Mouse (Mus musculus) spleen, adult 2 months (tissue): ENCODE measurements around the gene Clcn7. TPM values are rescaled to one million over a fixed set of nuclear protein-coding genes. Genes with fewer than 3 reads are reported as not detected.

Experiments
- DNase-seq, 2 experiments: peaks; one replicate each; pipeline versions ENCODE4 v3.0.0 to v3.0.0-alpha.2; 2012 to 2021; ENCODE audit warnings: low spot score in 2 of 2, low read depth in 1 of 2
- H3K27ac ChIP-seq: fragments of 200-500 bp; 2 replicates; pipeline ENCODE4 v1.5.1; 2012; ENCODE audit warnings: low read length, inconsistent platforms; ENCODE audit not compliant: insufficient read depth
- H3K27me3 ChIP-seq: fragments of 200-500 bp; 2 replicates; pipeline ENCODE4 v1.6.1; 2012; ENCODE audit warnings: mild to moderate bottlenecking, moderate library complexity, low read length, inconsistent platforms; ENCODE audit not compliant: control insufficient read depth, insufficient read depth
- H3K36me3 ChIP-seq: fragments of 200-500 bp; 2 replicates; pipeline ENCODE4 v1.6.1; 2012; ENCODE audit warnings: mild to moderate bottlenecking, low read length, inconsistent platforms; ENCODE audit not compliant: control insufficient read depth, insufficient read depth
- H3K4me1 ChIP-seq: fragments of 200-500 bp; 2 replicates; pipeline ENCODE4 v1.6.1; 2011; ENCODE audit warnings: inconsistent platforms; ENCODE audit not compliant: control insufficient read depth, insufficient read depth, insufficient read length
- H3K4me3 ChIP-seq: fragments of 200-500 bp; 2 replicates; pipeline ENCODE4 v1.5.1; 2011; ENCODE audit warnings: mild to moderate bottlenecking, inconsistent platforms; ENCODE audit not compliant: insufficient read depth, insufficient read length; ENCODE audit errors: extremely low read depth
- CTCF ChIP-seq: fragments of 200-500 bp; IDR thresholded peaks from 2 replicates; pipeline ENCODE4 v1.5.1; 2011; ENCODE audit warnings: mild to moderate bottlenecking, inconsistent platforms; ENCODE audit not compliant: insufficient read depth, insufficient read length, insufficient replicate concordance; ENCODE audit errors: extremely low read depth
- POLR2A ChIP-seq: fragments of 200-500 bp; IDR thresholded peaks from 2 replicates; pipeline ENCODE4 v1.6.1; 2011; ENCODE audit warnings: low read depth, low read length, inconsistent platforms
- WGBS: fragments of 180-500 bp; shearing (Covaris S2); methylation state at CpG from one replicate; pipeline ENCODE4 v1.1.7; 2018; 5-methylcytosine and 5-hydroxymethylcytosine counted together
- polyA plus RNA-seq: library from polyadenylated mRNA; depleted of rRNA; stranded (reverse); fragments of >200 nt; gene quantifications from 2 replicates; pipeline ENCODE4 v1.2.3, GENCODE M21; 2012

The Clcn7 gene
- polyA plus RNA-seq, 1 experiment: 27.0 TPM

- 95% methylated on average over 6 of the region's 6 CpGs for WGBS
- H3K4me3 ChIP-seq: no peak overlapping the region
These were observed 33.1 kb upstream of the Clcn7 start for GRCm38 (mm10) chr17:25100052-25100451.

GRCm38 (mm10) chr17:25101338-25101737, 31.9 kb upstream of the Clcn7 start:
- DNase-seq: no peak
- H3K4me1 ChIP-seq: no peaks in the 10 kb centered on the region
- peaks cover 45% of the 10 kb centered on the region for H3K36me3 ChIP-seq
- no peak overlapping the region for H3K4me3 ChIP-seq
- TF ChIP-seq CTCF (no peak), POLR2A (no peak)
- no peak overlapping the region for H3K27ac ChIP-seq
- H3K27me3 ChIP-seq: no peaks in the 10 kb centered on the region
- WGBS: 92% methylated on average over 11 of the region's 11 CpGs

More at GRCm38 (mm10) chr17:25100052-25100451, 33.1 kb upstream of the Clcn7 start:
- peaks cover 40% of the 10 kb centered on the region for H3K36me3 ChIP-seq
- no peaks in the 10 kb centered on the region for H3K4me1 ChIP-seq
- H3K27ac ChIP-seq: no peak overlapping the region
- no peak for DNase-seq
- TF ChIP-seq CTCF: no peak
- no peak for TF ChIP-seq POLR2A
- no peaks in the 10 kb centered on the region for H3K27me3 ChIP-seq

GRCm38 (mm10) chr17:25107786-25108185, 25.4 kb upstream of the Clcn7 start:
- Histone ChIP-seq H3K36me3 (peaks cover 22% of the 10 kb centered on the region), H3K4me3 (no peak overlapping the region), H3K4me1 (no peaks in the 10 kb centered on the region), H3K27me3 (no peaks in the 10 kb centered on the region), H3K27ac (no peak overlapping the region)
- WGBS: 92% methylated on average over 13 of the region's 16 CpGs
- no peak for DNase-seq
- TF ChIP-seq POLR2A (no peak), CTCF (no peak)

GRCm38 (mm10) chr17:25109578-25109977, 23.6 kb upstream of the Clcn7 start:
- H3K27me3 ChIP-seq: no peaks in the 10 kb centered on the region
- WGBS: 95% methylated on average over 2 of the region's 2 CpGs
- peaks cover 12% of the 10 kb centered on the region for H3K36me3 ChIP-seq
- no peaks in the 10 kb centered on the region for H3K4me1 ChIP-seq
- no peak overlapping the region for H3K27ac ChIP-seq
- H3K4me3 ChIP-seq: no peak overlapping the region
- peak in 1 of 2 experiments; percentile 20 for DNase-seq
- no peak for TF ChIP-seq POLR2A
- peak; percentile 33; the same call in 1 of the 2 replicates for TF ChIP-seq CTCF

- 95% methylated on average over 6 of the region's 6 CpGs for WGBS
- no peaks in the 10 kb centered on the region for H3K27me3 ChIP-seq
- no peak for TF ChIP-seq CTCF
- TF ChIP-seq POLR2A: no peak
- no peak overlapping the region for H3K27ac ChIP-seq
- no peak for DNase-seq
- H3K36me3 ChIP-seq: peaks cover 9% of the 10 kb centered on the region
- H3K4me1 ChIP-seq: peaks cover 4% of the 10 kb centered on the region; the same call in 1 of the 2 replicates
- no peak overlapping the region for H3K4me3 ChIP-seq
These were observed 22.6 kb upstream of the Clcn7 start for GRCm38 (mm10) chr17:25110590-25110989.

GRCm38 (mm10) chr17:25111220-25111619, 22.0 kb upstream of the Clcn7 start:
- H3K36me3 ChIP-seq: peaks cover 7% of the 10 kb centered on the region
- H3K27ac ChIP-seq: no peak overlapping the region
- TF ChIP-seq CTCF (no peak), POLR2A (no peak)
- WGBS: 90% methylated on average over 5 of the region's 5 CpGs
- no peak overlapping the region for H3K4me3 ChIP-seq
- H3K4me1 ChIP-seq: peaks cover 6% of the 10 kb centered on the region; the same call in 1 of the 2 replicates
- no peak for DNase-seq
- H3K27me3 ChIP-seq: no peaks in the 10 kb centered on the region

GRCm38 (mm10) chr17:25111739-25112422, 21.3 kb upstream of the Clcn7 start:
- H3K4me3 ChIP-seq: no peak overlapping the region
- H3K27me3 ChIP-seq: no peaks in the 10 kb centered on the region
- H3K4me1 ChIP-seq: peaks cover 8% of the 10 kb centered on the region; the same call in 1 of the 2 replicates
- 83% methylated on average over 8 of the region's 8 CpGs for WGBS
- no peak overlapping the region for H3K27ac ChIP-seq
- H3K36me3 ChIP-seq: peaks cover 2% of the 10 kb centered on the region
- DNase-seq: no peak
- TF ChIP-seq CTCF (no peak), POLR2A (no peak)
